Mouse (Mus musculus): ENCODE measurements around the gene Prom1. TPM values are rescaled to one million over a fixed set of nuclear protein-coding genes. Genes with fewer than 3 reads are reported as not detected.
"Not testable (repeated sequence)": the region's sequence is repeated elsewhere in the genome, so short reads cannot be mapped to it uniquely, and the experiment has no call there.

Prom1 gene
- polyA plus RNA-seq (2015; fragmentation: Nextera tagmentation; extraction: Ambion mirVana): 36.8 and 37.5 TPM in 2 replicates

DNA sequence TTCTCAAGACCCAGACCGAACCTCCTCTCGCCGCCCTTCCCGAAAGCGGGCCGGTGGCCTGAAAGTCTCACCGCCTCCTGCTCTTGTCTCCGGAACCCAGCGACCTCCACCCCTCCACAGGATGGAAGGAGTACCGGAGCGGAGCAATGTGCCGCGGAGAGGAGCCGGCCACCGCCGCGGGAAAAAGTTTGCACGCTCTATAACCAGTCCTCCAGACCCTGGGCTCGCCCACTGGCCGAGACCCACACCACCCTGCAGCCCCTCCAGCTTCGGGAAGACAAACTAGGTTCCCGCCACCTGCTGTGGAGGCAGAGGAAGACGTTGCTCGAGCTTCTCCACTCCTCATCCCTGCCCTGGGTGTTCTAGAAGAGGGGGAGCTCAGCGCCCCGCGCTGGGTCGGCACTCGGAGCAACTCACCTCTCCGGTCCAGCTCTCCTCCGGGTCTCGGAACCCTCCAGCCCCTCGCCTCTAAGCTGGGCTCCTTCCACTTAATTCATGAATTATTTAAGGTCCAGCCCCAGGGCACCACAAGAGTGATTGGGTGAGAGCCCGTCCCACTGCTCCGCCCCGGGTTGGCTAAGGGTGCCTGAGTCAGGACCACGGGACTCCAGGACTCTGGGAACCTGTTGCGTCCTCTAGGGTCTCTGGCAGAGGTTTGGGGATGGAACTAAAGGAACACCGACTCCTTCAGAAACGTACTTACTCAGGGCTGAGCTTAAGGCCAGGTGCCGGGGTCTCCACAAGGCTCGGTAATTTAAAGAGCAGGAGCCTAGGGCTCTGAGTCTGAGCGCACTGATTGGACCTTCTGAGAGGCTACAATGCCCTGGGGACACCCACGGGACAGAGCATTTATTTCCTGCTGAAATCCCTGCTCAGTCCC lies at the start of gene Prom1:
Gene Prom1, minus strand, starts transcription at position 802 of the 880 bp plus-strand sequence.
- WGBS: 0% methylated on average over 44 of the region's 44 CpGs
- peaks cover 14% of the 10 kb centered on the region for H3K4me1 ChIP-seq (replicated peaks)

DNA sequence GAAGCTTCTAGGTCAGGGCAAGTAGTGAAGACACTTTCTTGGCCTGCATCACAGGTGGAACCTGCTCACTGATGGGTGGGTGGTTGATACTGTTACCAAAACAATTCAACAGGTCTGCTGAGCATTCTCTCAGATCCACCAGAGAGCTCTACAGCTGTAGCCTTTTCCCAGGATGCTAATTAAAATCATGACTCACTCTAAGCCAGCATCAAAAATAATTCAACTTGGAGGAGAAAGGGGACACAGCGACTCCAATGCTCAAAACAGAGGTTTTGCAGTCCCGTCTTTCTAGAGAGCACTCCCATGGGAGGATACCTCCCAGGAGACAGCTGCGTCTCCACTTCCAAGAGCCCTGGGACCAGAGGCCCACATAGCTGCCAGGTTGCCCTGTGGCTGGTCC lies 45.9 kb upstream of the Prom1 start:
- H3K27me3 ChIP-seq: no peaks in the 10 kb centered on the region
- ATAC-seq (ENCODE audit: low FRiP score, low read depth): no peak
- H3K27ac ChIP-seq (replicated peaks): no peak overlapping the region
- H3K4me2 ChIP-seq: no peak overlapping the region
- H3K36me3 ChIP-seq: no peaks in the 10 kb centered on the region
- no peaks in the 10 kb centered on the region for H3K4me1 ChIP-seq (replicated peaks)
- H3K9ac ChIP-seq: no peak overlapping the region
- no peak overlapping the region for H3K4me3 ChIP-seq
- no peaks in the 10 kb centered on the region for H3K9me3 ChIP-seq
- 89% methylated on average over 3 of the region's 3 CpGs for WGBS

More for the DNA sequence above, at the start of gene Prom1:
- Histone ChIP-seq H3K27ac (replicated peaks) (peak within 1 kb of the TSS; percentile 73), H3K27me3 (no peaks in the 10 kb centered on the region), H3K36me3 (no peaks in the 10 kb centered on the region), H3K4me2 (peak within 1 kb of the TSS; percentile 91), H3K4me3 (peak within 1 kb of the TSS; percentile 62), H3K9me3 (no peaks in the 10 kb centered on the region), H3K9ac (peak within 1 kb of the TSS; percentile 59)
- ATAC-seq (ENCODE audit: low FRiP score, low read depth): peak; percentile 78

DNA sequence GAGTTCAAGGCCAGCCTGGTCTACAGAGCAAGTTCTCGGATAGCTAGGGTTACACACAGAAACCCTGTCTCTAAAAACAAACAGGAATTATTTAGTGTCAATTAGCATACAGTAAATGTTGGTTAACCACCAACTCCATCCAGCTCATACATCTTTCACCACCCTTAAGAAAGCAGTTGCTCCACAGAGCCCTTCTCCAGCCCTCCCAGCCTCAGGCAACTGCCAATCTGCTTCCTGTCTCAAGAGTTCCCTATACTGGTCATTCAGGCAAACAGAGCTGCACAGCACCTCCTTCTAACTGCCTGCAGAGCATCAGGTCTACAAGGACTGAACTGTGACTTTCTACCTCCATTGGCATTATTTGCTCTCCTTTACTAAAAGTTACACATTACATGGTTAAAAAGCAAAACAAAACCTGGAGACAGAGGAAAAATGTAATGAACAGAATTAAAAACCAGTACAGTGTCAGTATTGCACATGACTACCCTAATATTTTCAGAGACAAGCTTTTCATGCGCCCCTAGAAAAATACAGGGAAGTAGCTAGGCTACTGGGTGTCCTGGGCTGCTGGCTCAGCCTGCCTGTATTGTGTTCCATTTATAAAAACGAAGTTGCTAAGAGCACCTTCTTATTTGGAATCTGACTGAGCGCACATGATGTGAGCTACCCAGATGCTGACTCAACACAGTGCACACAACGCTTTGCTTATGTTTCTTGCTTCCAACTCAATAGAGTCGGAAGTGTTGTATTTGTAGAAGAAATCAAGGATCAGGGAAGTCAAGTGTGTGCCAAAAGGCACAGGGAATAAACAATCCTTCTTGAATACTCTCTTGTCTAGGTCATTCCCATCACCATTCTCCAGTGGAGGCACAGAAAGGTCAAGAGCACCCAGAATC lies 44.9 kb upstream of the Prom1 start:
- no peak overlapping the region for H3K27ac ChIP-seq (replicated peaks)
- no peaks in the 10 kb centered on the region for H3K27me3 ChIP-seq
- no peak overlapping the region for H3K4me3 ChIP-seq
- ATAC-seq (ENCODE audit: low FRiP score, low read depth): no peak
- no peak overlapping the region for H3K4me2 ChIP-seq
- 81% methylated on average over 6 of the region's 6 CpGs for WGBS
- no peaks in the 10 kb centered on the region for H3K4me1 ChIP-seq (replicated peaks)
- no peak overlapping the region for H3K9ac ChIP-seq
- H3K36me3 ChIP-seq: no peaks in the 10 kb centered on the region
- no peaks in the 10 kb centered on the region for H3K9me3 ChIP-seq

DNA sequence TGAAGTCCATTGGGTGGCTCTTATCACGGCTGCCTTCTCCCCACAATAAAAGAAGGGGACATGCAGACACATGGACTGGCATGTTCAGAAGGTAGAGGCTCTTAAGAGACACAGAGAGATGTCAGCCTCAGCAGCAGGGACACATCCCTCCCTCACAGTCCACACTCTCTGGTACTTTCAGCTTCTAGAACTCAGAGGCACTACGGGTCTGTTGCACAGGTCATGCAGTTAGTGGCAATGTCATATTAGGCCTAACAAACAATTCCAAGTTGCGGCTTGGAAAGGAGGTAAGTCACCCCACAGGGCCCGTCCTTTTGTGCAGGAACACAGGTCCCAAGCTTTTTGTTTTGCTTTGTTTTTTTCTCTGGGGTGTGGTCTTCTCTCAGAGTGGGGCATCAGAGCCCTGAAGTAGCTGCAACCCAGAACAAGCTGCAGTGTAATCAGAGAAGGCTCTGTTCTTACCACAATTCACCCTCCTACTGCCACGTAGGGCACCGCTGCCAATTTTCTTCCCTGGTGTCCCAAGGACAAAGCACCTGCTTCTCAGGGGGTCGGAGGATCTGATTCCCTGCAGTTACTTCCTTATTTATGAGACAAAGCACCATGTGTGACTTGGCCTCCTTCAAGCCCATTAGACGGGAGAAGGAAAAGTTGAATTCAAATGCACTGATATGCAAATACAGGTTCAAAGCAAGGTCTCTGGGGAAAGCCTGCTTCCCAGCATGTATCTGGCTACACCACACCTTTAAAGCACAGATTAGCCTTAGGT lies 41.8 kb upstream of the Prom1 start:
- Histone ChIP-seq H3K4me3 (no peak overlapping the region), H3K36me3 (no peaks in the 10 kb centered on the region), H3K9me3 (no peaks in the 10 kb centered on the region), H3K4me2 (no peak overlapping the region), H3K9ac (no peak overlapping the region), H3K27me3 (no peaks in the 10 kb centered on the region), H3K27ac (replicated peaks) (no peak overlapping the region), H3K4me1 (replicated peaks) (no peaks in the 10 kb centered on the region)
- 23% methylated on average over 8 of the region's 8 CpGs for WGBS
- ATAC-seq (ENCODE audit: low FRiP score, low read depth): no peak

DNA sequence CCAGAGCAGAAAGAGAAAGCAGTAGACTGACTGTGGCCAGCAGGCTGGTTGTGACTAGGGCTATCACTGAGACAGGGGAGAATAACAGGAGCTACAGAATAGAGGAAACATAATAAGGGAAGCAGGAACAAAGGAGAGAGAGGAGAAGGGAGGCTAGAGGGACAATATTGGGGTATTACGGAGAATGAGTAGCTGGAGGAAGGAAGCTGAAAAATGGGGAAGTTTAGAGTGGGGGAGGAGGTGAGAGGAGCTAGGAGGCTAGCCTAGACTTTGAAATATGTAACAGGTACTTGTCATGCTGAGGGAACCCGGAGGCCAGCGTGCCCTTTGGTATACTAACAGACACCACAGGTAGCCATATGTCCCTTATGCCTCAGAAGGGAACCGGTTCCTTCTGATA lies 25.7 kb upstream of the Prom1 start:
- no peak overlapping the region for H3K9ac ChIP-seq
- no peak overlapping the region for H3K4me2 ChIP-seq
- 85% methylated on average over 4 of the region's 4 CpGs for WGBS
- ATAC-seq (ENCODE audit: low FRiP score, low read depth): no peak
- H3K4me1 ChIP-seq (replicated peaks): no peaks in the 10 kb centered on the region
- no peak overlapping the region for H3K4me3 ChIP-seq
- H3K9me3 ChIP-seq: no peaks in the 10 kb centered on the region
- no peaks in the 10 kb centered on the region for H3K36me3 ChIP-seq
- H3K27me3 ChIP-seq: no peaks in the 10 kb centered on the region
- H3K27ac ChIP-seq (replicated peaks): no peak overlapping the region

DNA sequence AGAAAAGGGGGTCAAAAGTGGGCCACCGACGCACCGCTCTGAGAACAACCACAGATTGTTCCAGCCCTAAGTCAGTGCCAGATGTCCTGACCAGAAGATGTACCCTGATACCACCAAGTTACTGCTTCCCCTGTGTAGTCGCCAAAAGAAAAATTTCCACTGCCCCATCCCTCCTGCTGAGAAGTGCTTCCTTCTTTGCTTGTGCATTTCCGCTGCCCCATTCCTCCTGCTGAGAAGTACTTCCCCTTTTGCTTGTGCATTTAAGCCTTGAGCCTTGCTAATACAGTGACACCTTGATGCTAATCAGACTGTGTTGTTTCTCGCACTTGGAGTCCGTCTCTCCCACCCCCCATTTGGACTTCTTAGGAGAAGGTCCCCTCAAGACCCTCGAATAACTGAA lies 24.7 kb upstream of the Prom1 start:
- not testable (repeated sequence) for H3K9me3 ChIP-seq; H3K27ac ChIP-seq (replicated peaks); H3K4me1 ChIP-seq (replicated peaks); H3K4me2 ChIP-seq; H3K4me3 ChIP-seq; ATAC-seq (ENCODE audit: low FRiP score, low read depth); H3K9ac ChIP-seq; H3K27me3 ChIP-seq; H3K36me3 ChIP-seq
- 85% methylated on average over 8 of the region's 8 CpGs for WGBS

DNA sequence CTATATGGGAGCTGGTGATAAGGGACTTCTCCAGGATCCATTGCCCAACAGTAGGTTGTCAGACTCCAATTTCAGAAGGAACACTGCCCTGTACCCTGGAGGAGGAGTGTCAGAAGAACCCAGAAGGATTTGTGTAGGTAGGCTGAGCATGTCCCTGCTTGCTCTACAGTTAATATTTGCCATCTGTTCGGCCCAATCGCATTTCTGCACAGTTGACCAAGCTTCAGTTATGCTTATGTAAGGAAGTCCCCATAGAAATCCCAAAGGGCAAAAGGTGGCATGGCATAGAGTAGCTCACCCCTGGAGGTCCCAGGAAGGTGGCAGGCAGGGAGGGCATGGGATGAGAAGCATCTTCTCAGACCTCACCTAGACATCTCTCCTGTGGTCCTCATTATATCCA lies 19.6 kb upstream of the Prom1 start:
- WGBS: 89% methylated on average over 2 of the region's 2 CpGs
- H3K4me2 ChIP-seq: no peak overlapping the region
- no peaks in the 10 kb centered on the region for H3K36me3 ChIP-seq
- H3K9me3 ChIP-seq: no peaks in the 10 kb centered on the region
- no peak overlapping the region for H3K27ac ChIP-seq (replicated peaks)
- H3K4me3 ChIP-seq: no peak overlapping the region
- H3K4me1 ChIP-seq (replicated peaks): no peaks in the 10 kb centered on the region
- ATAC-seq (ENCODE audit: low FRiP score, low read depth): no peak
- no peaks in the 10 kb centered on the region for H3K27me3 ChIP-seq
- no peak overlapping the region for H3K9ac ChIP-seq

DNA sequence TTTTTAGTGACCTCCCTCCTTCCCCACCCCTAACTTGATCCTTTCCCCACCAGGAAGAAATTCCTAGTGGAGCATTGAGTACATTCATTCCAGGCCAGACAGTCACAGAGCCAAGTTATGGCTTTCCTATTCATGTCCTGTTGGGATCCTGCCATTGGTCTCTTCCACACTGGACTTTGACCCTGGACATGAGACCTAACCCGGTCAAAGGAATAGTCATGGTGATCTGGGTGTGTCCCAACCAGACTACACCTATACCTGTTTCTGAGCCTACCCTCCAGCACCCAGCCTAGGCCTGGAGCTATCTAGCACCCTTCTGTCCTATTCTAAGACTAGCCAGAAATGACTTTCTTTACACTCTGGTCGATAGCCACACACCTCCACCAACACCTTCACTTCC lies 11.3 kb upstream of the Prom1 start:
- Histone ChIP-seq H3K27me3 (no peaks in the 10 kb centered on the region), H3K4me1 (replicated peaks) (no peaks in the 10 kb centered on the region), H3K9me3 (no peaks in the 10 kb centered on the region), H3K9ac (no peak overlapping the region), H3K36me3 (no peaks in the 10 kb centered on the region), H3K4me2 (no peak overlapping the region), H3K27ac (replicated peaks) (no peak overlapping the region), H3K4me3 (no peak overlapping the region)
- whole genome bisulfite sequencing: 88% methylated on average over 2 of the region's 2 CpGs
- ATAC-seq (ENCODE audit: low FRiP score, low read depth): no peak

DNA sequence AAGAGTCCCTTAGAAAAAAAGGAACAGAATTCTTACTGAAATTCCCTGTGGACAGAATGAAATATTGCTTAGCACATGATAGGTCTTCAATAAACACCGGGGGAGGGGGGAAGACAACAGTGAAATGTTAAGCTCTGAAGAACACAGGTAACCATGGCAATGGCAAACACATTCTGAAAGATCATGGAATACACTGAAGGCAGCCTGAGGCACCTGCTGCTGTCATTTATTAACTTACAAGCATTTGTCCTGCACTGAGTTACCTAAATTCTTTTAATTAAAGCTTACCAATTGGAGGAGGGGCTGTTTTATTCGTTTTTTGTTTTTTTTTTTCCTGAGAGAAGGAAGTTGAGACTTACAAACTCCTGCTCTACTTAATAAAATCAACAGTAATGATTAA lies 7.3 kb upstream of the Prom1 start:
- Histone ChIP-seq H3K4me3 (no peak overlapping the region), H3K4me2 (no peak overlapping the region), H3K27ac (replicated peaks) (no peak overlapping the region), H3K9me3 (no peaks in the 10 kb centered on the region), H3K36me3 (no peaks in the 10 kb centered on the region), H3K9ac (no peak overlapping the region), H3K4me1 (replicated peaks) (no peaks in the 10 kb centered on the region), H3K27me3 (no peaks in the 10 kb centered on the region)
- WGBS: 65% methylated on average over 2 of the region's 2 CpGs
- no peak for ATAC-seq (ENCODE audit: low FRiP score, low read depth)

DNA sequence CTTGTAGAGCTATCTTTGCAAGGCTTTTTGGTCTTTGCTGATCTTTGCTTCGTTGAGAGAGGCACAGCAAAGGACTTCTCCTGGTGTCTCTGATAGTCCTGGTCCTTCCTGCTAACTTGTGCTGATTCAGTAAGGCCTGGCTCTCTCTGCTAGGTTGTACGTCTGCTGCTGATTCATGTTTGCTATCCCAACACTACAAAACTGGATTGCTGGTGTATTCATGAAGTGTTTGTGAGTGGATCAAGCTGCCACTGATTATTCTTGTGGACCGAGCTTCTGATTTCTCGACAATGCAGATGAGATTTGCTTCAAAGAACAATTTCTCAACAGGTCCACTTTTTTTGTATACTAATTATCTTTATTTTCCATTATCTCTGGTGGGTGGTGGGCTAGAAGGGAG lies 6.3 kb upstream of the Prom1 start:
- H3K4me1 ChIP-seq (replicated peaks): no peaks in the 10 kb centered on the region
- H3K4me2 ChIP-seq: no peak overlapping the region
- no peaks in the 10 kb centered on the region for H3K9me3 ChIP-seq
- ATAC-seq (ENCODE audit: low FRiP score, low read depth): no peak
- no peaks in the 10 kb centered on the region for H3K27me3 ChIP-seq
- H3K36me3 ChIP-seq: no peaks in the 10 kb centered on the region
- no peak overlapping the region for H3K9ac ChIP-seq
- 94% methylated on average over 4 of the region's 4 CpGs for WGBS
- H3K4me3 ChIP-seq: no peak overlapping the region
- H3K27ac ChIP-seq (replicated peaks): no peak overlapping the region

DNA sequence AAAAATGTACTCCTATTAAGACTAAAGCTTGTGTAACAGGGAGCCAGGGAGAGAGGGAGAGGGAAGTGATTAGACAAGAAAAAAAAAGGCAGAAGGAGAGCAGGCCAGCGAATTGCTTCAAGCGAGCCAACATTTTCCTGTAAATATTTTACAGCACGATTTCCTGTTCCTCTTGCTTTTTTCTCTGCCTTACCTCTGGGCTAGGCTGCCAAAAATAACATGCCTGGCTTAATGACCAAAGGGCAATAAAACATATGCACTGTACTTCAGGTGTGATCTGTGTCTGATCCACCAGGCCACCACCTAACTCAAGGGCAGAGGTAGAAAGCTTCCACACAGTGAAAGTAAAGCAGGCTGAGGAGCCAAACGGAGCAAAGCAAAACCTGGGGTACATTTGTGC lies 3.4 kb upstream of the Prom1 start:
- no peaks in the 10 kb centered on the region for H3K36me3 ChIP-seq
- H3K9me3 ChIP-seq: no peaks in the 10 kb centered on the region
- peaks cover 7% of the 10 kb centered on the region for H3K4me1 ChIP-seq (replicated peaks)
- H3K4me2 ChIP-seq: no peak overlapping the region
- no peak overlapping the region for H3K9ac ChIP-seq
- no peaks in the 10 kb centered on the region for H3K27me3 ChIP-seq
- 61% methylated on average over 4 of the region's 4 CpGs for WGBS
- no peak for ATAC-seq (ENCODE audit: low FRiP score, low read depth)
- H3K4me3 ChIP-seq: no peak overlapping the region
- H3K27ac ChIP-seq (replicated peaks): no peak overlapping the region

DNA sequence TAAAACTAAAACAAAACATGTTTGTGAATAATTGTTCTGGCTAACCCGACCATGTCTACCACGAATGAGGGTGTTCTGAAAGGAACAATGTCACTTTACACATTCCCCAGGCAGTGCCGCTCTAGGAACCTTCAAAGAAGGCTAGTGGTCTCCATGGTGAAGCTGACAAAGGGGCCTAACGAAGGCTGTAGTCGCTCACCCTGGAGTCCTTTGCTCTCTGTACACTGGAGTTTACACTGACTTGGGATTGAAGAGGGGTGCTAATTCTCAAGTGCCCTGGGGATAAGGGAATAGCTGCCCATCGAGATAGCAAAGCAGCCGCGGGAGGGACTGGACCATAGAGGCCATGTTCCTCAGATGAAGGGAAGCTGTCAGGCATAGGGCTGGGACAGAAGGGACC lies 2.9 kb upstream of the Prom1 start:
- no peaks in the 10 kb centered on the region for H3K27me3 ChIP-seq
- no peaks in the 10 kb centered on the region for H3K36me3 ChIP-seq
- no peaks in the 10 kb centered on the region for H3K9me3 ChIP-seq
- peaks cover 11% of the 10 kb centered on the region for H3K4me1 ChIP-seq (replicated peaks)
- H3K4me2 ChIP-seq: no peak overlapping the region
- no peak overlapping the region for H3K9ac ChIP-seq
- no peak for ATAC-seq (ENCODE audit: low FRiP score, low read depth)
- H3K27ac ChIP-seq (replicated peaks): no peak overlapping the region
- H3K4me3 ChIP-seq: no peak overlapping the region
- WGBS: 16% methylated on average over 8 of the region's 8 CpGs

Measured in hindbrain, embryonic 15.5 days (tissue).